Mouse (Mus musculus): ENCODE measurements around the gene Ifitm5. TPM values are rescaled to one million over a fixed set of nuclear protein-coding genes. Genes with fewer than 3 reads are reported as not detected.

Gene Ifitm5
- total and polyA plus RNA-seq, 3 experiments, result 0.31 to 1.1 TPM; not detected in 1

DNA sequence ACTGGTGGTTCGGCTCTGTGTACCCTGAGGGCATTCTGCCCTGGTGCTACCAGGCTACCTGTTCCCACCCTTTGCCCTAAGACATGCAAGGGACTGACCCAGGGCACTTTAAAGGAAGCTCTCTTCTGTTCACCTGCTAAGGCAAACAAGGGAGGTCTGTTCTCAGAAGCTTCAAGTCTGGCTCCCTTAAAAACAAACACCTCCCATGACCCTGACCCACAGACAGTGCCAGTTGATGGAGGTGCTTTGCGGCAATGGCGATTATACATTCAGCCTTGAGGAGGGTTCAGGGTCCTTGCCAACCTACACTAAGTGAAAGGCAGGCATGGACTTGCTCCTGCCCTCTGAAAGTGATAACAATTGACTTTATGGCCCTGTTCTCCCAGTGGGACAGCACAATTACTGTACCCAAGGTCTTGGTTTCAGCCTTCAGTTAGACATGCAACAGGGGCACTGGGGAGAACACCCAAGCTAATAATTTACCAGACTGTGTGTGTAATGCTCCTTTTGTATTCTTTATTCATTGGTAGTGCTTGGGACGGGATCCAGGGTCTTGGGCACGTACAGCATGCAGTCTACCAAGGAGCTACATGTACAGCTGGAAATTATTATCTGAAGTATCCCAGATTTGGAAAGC lies 37.1 kb downstream of the Ifitm5 start:
- TF ChIP-seq CTCF (IDR thresholded peaks at IDR 0.05 in 2 of 3, conservative IDR thresholded peaks at IDR 0.05 in 1 of 3; ENCODE audit: control insufficient read depth in 1 of 3, insufficient read depth in 1 of 3, low read depth in 2 of 3, low read length in 3 of 3, poor library complexity in 1 of 3, severe bottlenecking in 1 of 3) (no peak), KAT2A (conservative IDR thresholded peaks at IDR 0.05; ENCODE audit: low read depth, low read length) (no peak), ZNF384 (IDR thresholded peaks at IDR 0.05; ENCODE audit: low read depth, low read length) (no peak), POLR2AphosphoS2 (IDR thresholded peaks at IDR 0.05; ENCODE audit: low read length) (no peak)
- Histone ChIP-seq H3K4me3 (ENCODE audit: control insufficient read depth in 1 of 2, insufficient read depth in 1 of 2, low read depth in 2 of 2, low read length in 2 of 2) (no peak overlapping the region), H3K36me3 (ENCODE audit: control insufficient read depth in 1 of 2, insufficient read depth in 2 of 2, low read length in 2 of 2) (0 out of 4 replicates have a peak, but pooled peaks cover 0 to 2% of the 10 kb centered on the region in 2 experiments), H3K9ac (ENCODE audit: control insufficient read depth, low read depth, low read length, poor library complexity, severe bottlenecking) (no peak overlapping the region), H3K4me1 (ENCODE audit: control insufficient read depth in 1 of 2, insufficient read depth in 2 of 2, low read length in 2 of 2) (no peaks in the 10 kb centered on the region), H3K9me3 (replicated peaks; ENCODE audit: insufficient read depth, low read length) (no peaks in the 10 kb centered on the region), H3K27ac (ENCODE audit: control insufficient read depth, low read depth, low read length) (no peak overlapping the region), H3K27me3 (ENCODE audit: control insufficient read depth in 1 of 2, insufficient read depth in 2 of 2, low read length in 2 of 2) (peaks cover 0 to 5% of the 10 kb centered on the region in 2 experiments; a peak in 1 of 4 replicates), H3K79me2 (ENCODE audit: control insufficient read depth, insufficient read depth, low read length, poor library complexity) (no peaks in the 10 kb centered on the region)
- DNase-seq (ENCODE audit: low read depth, low spot score), result no peak

DNA sequence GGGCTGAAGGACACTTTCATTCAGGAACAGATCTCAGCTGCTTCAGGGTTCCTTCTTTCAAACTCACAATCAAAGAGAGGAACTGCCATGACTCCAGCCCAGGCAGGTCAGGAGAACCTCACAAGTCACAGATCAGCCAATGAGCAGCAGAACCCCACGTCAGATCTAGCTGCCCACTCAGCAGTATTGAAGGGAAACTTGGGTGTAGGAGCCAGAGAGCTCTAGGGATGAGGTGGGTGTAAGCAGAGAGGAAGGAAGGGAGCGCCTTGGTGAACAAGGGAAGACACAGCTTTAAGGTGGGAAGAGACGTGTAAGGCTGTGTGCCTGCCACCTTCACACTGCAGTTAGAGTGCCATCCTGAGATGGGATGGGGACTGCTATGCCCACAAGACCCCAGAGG lies 37.8 kb downstream of the Ifitm5 start:
- TF ChIP-seq NRF1 (IDR thresholded peaks at IDR 0.05; ENCODE audit: insufficient read depth, low read depth, low read length, poor library complexity, severe bottlenecking), result no peak
- TF ChIP-seq SMC3 (IDR thresholded peaks at IDR 0.05; ENCODE audit: low read depth, low read length), result no peak
- no peak for TF ChIP-seq ZMIZ1 (IDR thresholded peaks at IDR 0.05; ENCODE audit: low read depth, low read length)
- TF ChIP-seq GABPA (IDR thresholded peaks at IDR 0.05; ENCODE audit: low read depth, low read length), result no peak
- no peak for TF ChIP-seq ZKSCAN1 (IDR thresholded peaks at IDR 0.05; ENCODE audit: low read depth, low read length)
- TF ChIP-seq ZNF384 (IDR thresholded peaks at IDR 0.05; ENCODE audit: low read depth, low read length), result no peak
- TF ChIP-seq CTCF (IDR thresholded peaks at IDR 0.05 in 2 of 3, conservative IDR thresholded peaks at IDR 0.05 in 1 of 3; ENCODE audit: control insufficient read depth in 1 of 3, insufficient read depth in 1 of 3, low read depth in 2 of 3, low read length in 3 of 3, poor library complexity in 1 of 3, severe bottlenecking in 1 of 3), result no peak
- no peak for TF ChIP-seq MAFK (IDR thresholded peaks at IDR 0.05; ENCODE audit: borderline replicate concordance, low read depth, low read length)
- TF ChIP-seq USF1 (IDR thresholded peaks at IDR 0.05; ENCODE audit: low read depth, low read length), result no peak
- no peak for TF ChIP-seq ZC3H11A (IDR thresholded peaks at IDR 0.05; ENCODE audit: low read depth, low read length)
- no peak for TF ChIP-seq MAZ (IDR thresholded peaks at IDR 0.05; ENCODE audit: low read depth, low read length)
- no peak for TF ChIP-seq BHLHE40 (IDR thresholded peaks at IDR 0.05; ENCODE audit: borderline replicate concordance, low read depth, low read length)
- no peak for TF ChIP-seq CHD1 (IDR thresholded peaks at IDR 0.05; ENCODE audit: low read depth, low read length)
- TF ChIP-seq MEF2A (IDR thresholded peaks at IDR 0.05; ENCODE audit: extremely low read depth, insufficient replicate concordance, low read depth, low read length, poor library complexity, severe bottlenecking), result no peak
- TF ChIP-seq MYB (IDR thresholded peaks at IDR 0.05; ENCODE audit: low read depth, low read length), result no peak
- no peak for TF ChIP-seq UBTF (IDR thresholded peaks at IDR 0.05; ENCODE audit: borderline replicate concordance, insufficient read depth, low read depth, low read length)
- Histone ChIP-seq H3K27me3 (ENCODE audit: control insufficient read depth in 1 of 2, insufficient read depth in 2 of 2, low read length in 2 of 2) (peaks cover 0 to 5% of the 10 kb centered on the region in 2 experiments; a peak in 1 of 4 replicates), H3K4me3 (ENCODE audit: control insufficient read depth in 1 of 2, insufficient read depth in 1 of 2, low read depth in 2 of 2, low read length in 2 of 2) (no peak overlapping the region), H3K4me1 (ENCODE audit: control insufficient read depth in 1 of 2, insufficient read depth in 2 of 2, low read length in 2 of 2) (no peaks in the 10 kb centered on the region), H3K36me3 (ENCODE audit: control insufficient read depth in 1 of 2, insufficient read depth in 2 of 2, low read length in 2 of 2) (no peaks in the 10 kb centered on the region), H3K9me3 (replicated peaks; ENCODE audit: insufficient read depth, low read length) (no peaks in the 10 kb centered on the region), H3K79me2 (ENCODE audit: control insufficient read depth, insufficient read depth, low read length, poor library complexity) (no peaks in the 10 kb centered on the region), H3K27ac (ENCODE audit: control insufficient read depth, low read depth, low read length) (no peak overlapping the region), H3K9ac (ENCODE audit: control insufficient read depth, low read depth, low read length, poor library complexity, severe bottlenecking) (no peak overlapping the region)
- DNase-seq (ENCODE audit: low read depth, low spot score), result no peak
